Mouse (Mus musculus): ENCODE measurements around the gene Sgsh. TPM values are rescaled to one million over a fixed set of nuclear protein-coding genes. Genes with fewer than 3 reads are reported as not detected.

The Sgsh gene
- polyA plus RNA-seq, 1 experiment: 3.4 TPM

- Histone ChIP-seq H3K4me3 (replicated peaks) (no peak overlapping the region), H3K9me3 (no peaks in the 10 kb centered on the region), H3K36me3 (replicated peaks; ENCODE audit: low read length) (no peaks in the 10 kb centered on the region), H3K27me3 (replicated peaks) (peaks cover 63% of the 10 kb centered on the region), H3K4me1 (no peaks in the 10 kb centered on the region; the same call in 1 of the 2 replicates)
- TF ChIP-seq GATA1 (IDR thresholded peaks at IDR 0.05; ENCODE audit: borderline replicate concordance, low read length) (no peak), FLI1 (IDR thresholded peaks at IDR 0.05; ENCODE audit: low read length) (no peak)
Measured at GRCm38 (mm10) chr11:119314252-119314936, 40.9 kb downstream of the Sgsh start.

DNA sequence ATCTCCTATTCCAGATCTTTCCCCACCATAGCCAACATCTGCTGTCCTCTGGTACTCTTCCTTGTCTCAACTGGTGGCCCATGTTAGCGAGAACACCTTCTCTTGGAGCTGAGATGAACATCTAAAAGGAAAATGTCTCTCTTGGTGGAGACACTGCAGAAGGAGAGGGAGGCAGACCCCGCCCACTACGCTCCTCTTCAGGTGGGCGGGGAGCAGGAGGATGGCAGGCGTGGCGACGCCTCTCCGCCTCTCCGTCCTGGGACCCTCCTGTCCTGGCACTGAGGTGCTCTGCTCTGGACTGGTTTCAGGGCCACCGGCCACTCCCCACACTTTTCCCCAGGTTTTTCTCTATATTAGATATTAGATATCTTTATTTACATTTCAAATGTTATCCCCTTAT is 44.7 kb downstream of the Sgsh start:
- TF ChIP-seq GATA1 (IDR thresholded peaks at IDR 0.05; ENCODE audit: borderline replicate concordance, low read length): no peak
- Histone ChIP-seq H3K36me3 (replicated peaks; ENCODE audit: low read length) (no peaks in the 10 kb centered on the region), H3K4me3 (replicated peaks) (no peak overlapping the region), H3K9me3 (no peaks in the 10 kb centered on the region), H3K27me3 (replicated peaks) (peaks cover 64% of the 10 kb centered on the region), H3K4me1 (peaks cover 7% of the 10 kb centered on the region; the same call in 1 of the 2 replicates)

- Histone ChIP-seq H3K27me3 (replicated peaks) (peaks cover 66% of the 10 kb centered on the region), H3K4me1 (peaks cover 12% of the 10 kb centered on the region; the same call in 1 of the 2 replicates), H3K4me3 (replicated peaks) (no peak overlapping the region), H3K36me3 (replicated peaks; ENCODE audit: low read length) (no peaks in the 10 kb centered on the region), H3K9me3 (no peaks in the 10 kb centered on the region)
- no peak for TF ChIP-seq FLI1 (IDR thresholded peaks at IDR 0.05; ENCODE audit: low read length)
- no peak for TF ChIP-seq GATA1 (IDR thresholded peaks at IDR 0.05; ENCODE audit: borderline replicate concordance, low read length)
Measured at GRCm38 (mm10) chr11:119307916-119308315, 47.4 kb downstream of the Sgsh start.

DNA sequence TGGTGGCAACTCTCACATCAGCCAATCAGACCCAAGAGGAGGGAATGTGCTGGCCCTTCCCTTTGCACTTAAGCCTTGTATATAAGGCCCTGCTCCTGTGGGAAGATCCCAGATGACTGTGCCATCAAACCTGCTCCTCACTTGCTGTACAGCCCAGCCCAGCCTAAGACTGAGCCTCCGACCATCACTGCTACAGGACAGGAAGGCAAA is 47.8 kb downstream of the Sgsh start, which contains the start of gene Card14:
Card14 (plus strand) TSS at position 111 of the 210 bp plus-strand sequence.
- Histone ChIP-seq H3K27me3 (replicated peaks) (peaks cover 70% of the 10 kb centered on the region), H3K36me3 (replicated peaks; ENCODE audit: low read length) (no peaks in the 10 kb centered on the region), H3K4me1 (peaks cover 12% of the 10 kb centered on the region; the same call in 1 of the 2 replicates), H3K4me3 (replicated peaks) (no peak within 1 kb of the TSS), H3K9me3 (no peaks in the 10 kb centered on the region)
- TF ChIP-seq GATA1 (IDR thresholded peaks at IDR 0.05; ENCODE audit: borderline replicate concordance, low read length): no peak
- TF ChIP-seq FLI1 (IDR thresholded peaks at IDR 0.05; ENCODE audit: low read length): no peak

DNA sequence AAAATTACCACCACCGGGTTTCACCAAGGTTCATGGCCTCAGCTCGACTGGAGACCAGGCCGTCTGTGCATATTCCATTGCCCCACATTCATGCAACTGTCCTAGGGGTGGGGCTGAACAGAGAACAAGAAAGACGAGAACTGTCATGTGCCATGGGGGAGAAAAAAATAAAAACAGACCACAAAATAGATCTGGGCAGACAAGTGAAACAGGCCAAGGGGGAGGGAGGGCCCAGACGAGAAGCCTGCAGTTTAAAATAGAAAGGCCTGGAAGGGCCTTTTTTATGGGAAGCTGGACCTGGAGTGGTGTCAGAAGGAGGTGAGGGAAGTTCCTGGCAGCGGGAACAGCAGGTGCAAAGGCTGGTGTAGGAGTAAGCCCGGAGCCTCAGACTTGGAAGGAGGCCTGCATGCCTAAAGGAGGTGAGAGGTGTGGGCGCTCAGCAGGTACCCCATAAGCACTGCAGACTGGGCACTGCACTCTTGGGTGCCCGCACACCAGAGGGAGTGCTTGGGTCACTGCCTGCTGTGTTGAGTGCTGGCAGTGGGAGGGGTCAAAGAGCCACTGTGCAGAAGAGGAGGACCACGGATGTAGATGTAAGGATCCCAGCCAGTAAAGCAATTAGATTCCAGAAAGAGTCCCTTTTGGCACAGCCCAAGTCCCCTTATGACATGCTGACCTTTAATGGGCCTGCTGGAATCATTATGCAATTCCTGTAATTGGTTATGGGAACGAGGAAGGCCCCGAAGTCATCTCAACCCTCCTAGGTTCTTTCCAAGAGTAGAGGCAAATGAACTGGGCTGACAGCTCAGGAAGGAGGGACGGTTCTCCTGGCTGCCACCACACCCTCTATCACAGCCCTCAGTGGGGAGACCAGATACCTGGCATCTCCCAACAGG is 48.3 kb downstream of the Sgsh start:
- Histone ChIP-seq H3K36me3 (replicated peaks; ENCODE audit: low read length) (no peaks in the 10 kb centered on the region), H3K27me3 (replicated peaks) (peaks cover 69% of the 10 kb centered on the region), H3K4me3 (replicated peaks) (no peak overlapping the region), H3K4me1 (peaks cover 12% of the 10 kb centered on the region; the same call in 1 of the 2 replicates), H3K9me3 (no peaks in the 10 kb centered on the region)
- TF ChIP-seq GATA1 (IDR thresholded peaks at IDR 0.05; ENCODE audit: borderline replicate concordance, low read length) (no peak), FLI1 (IDR thresholded peaks at IDR 0.05; ENCODE audit: low read length) (no peak)

DNA sequence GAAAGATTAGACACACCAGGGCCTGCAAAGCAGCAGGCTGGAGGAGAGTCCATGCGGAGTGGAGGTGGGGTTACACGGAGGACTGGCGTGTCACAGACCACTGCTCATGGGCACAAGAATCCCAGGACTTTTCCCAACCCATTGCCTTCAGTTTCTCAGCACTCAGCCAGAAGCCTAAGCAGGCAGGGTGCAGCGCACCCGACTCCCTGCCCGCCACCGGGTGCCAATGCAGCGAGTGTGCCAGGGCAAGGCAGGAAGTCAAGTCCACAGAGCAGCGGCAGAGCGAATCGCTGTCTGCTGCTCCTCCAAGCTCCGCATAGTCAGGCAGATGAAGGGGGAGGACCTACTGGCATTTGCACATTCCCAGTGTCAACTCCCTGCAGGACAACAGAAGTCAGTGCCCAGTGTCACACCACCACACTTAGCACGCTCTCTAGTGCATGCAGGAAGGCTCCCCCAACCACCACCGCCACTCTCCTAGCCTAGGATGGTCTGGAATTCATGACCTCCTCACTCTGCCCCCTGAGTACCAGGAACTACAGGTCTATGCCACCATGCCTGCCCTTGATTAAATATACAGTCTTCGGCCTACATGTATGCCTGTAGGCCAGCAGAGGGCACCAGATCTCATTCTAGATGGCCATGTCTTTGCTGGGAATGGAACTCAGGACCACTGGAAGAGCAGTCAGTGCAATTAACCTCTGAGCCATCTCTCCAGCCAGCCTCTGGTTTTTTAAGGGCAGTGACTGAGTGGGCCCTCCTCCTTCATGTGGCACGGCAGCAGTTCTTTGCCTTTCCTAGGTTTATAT is 50.2 kb downstream of the Sgsh start:
- Histone ChIP-seq H3K9me3 (no peaks in the 10 kb centered on the region), H3K36me3 (replicated peaks; ENCODE audit: low read length) (no peaks in the 10 kb centered on the region), H3K4me1 (peaks cover 18% of the 10 kb centered on the region), H3K4me3 (replicated peaks) (no peak overlapping the region), H3K27me3 (replicated peaks) (peaks cover 68% of the 10 kb centered on the region)
- no peak for TF ChIP-seq FLI1 (IDR thresholded peaks at IDR 0.05; ENCODE audit: low read length)

DNA sequence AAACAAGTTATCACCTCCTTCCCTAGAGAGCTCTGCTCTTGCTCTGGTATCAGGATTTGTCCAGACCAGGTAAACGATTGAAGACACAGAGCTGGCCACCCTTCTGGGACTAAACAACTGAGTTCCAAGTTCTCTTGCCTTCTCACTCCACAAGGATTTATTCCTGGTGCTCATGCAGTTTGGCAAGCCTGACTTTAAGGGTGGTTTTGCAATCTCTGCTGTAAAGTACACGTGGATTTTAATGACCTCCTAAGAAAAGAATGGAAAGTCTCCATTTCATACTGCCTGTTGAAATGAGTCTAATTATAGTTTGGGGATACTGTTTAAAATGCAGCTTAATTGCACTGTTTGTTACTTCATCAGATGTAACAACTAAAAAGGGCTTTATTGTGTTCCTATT is 54.4 kb downstream of the Sgsh start:
- TF ChIP-seq GATA1 (IDR thresholded peaks at IDR 0.05; ENCODE audit: borderline replicate concordance, low read length): no peak
- TF ChIP-seq FLI1 (IDR thresholded peaks at IDR 0.05; ENCODE audit: low read length): no peak
- H3K36me3 ChIP-seq (replicated peaks; ENCODE audit: low read length): peaks cover 22% of the 10 kb centered on the region
- H3K4me3 ChIP-seq (replicated peaks): no peak overlapping the region
- H3K4me1 ChIP-seq: peaks cover 26% of the 10 kb centered on the region
- no peaks in the 10 kb centered on the region for H3K9me3 ChIP-seq
- H3K27me3 ChIP-seq (replicated peaks): peaks cover 37% of the 10 kb centered on the region

DNA sequence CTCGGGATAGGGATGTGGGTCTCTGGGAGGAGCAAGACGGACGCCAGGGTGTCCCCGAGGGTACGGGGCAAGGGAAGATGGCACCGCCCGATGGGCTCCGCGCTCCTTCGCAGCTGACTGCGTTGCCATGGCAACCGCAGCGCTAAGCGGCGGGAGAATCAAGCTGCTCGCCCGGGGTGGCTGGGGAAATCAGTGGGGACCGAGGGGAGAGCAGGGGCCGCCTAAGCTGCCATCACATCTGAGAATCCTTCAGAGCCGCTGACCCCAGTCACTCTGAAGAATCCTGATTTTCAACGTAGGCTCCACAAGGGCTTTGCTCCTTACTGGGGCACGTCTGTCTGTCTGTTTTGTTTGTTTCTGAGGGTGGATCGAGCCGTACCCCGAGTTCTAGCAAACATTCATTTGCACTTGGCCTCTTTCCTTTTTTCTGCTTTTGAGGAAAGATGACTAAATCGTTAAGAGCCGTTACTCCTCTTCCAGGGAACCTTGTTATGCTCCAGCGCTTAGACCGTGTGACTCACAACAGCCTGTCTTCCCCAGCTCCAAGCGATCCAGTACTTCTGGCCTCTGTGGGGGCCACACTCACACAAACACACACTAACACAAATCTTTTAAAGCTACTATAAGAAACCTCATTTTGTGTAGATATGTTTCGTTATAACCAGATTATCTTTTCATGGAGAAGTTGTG is 54.9 kb downstream of the Sgsh start:
- TF ChIP-seq GATA1 (IDR thresholded peaks at IDR 0.05; ENCODE audit: borderline replicate concordance, low read length) (no peak), FLI1 (IDR thresholded peaks at IDR 0.05; ENCODE audit: low read length) (no peak; the same call in 1 of the 2 replicates)
- Histone ChIP-seq H3K9me3 (no peaks in the 10 kb centered on the region), H3K27me3 (replicated peaks) (peaks cover 34% of the 10 kb centered on the region), H3K4me3 (replicated peaks) (peak overlapping the region; percentile 99), H3K4me1 (peaks cover 30% of the 10 kb centered on the region), H3K36me3 (replicated peaks; ENCODE audit: low read length) (peaks cover 28% of the 10 kb centered on the region)
